Mouse (Mus musculus): Measurements from ENCODE around the gene Rnf6. TPM values are rescaled to one million over a fixed set of nuclear protein-coding genes. Genes with fewer than 3 reads are reported as not detected.

Gene Rnf6
- polyA plus RNA-seq, 1 experiment from 2014 or later, result 22.2 TPM

DNA sequence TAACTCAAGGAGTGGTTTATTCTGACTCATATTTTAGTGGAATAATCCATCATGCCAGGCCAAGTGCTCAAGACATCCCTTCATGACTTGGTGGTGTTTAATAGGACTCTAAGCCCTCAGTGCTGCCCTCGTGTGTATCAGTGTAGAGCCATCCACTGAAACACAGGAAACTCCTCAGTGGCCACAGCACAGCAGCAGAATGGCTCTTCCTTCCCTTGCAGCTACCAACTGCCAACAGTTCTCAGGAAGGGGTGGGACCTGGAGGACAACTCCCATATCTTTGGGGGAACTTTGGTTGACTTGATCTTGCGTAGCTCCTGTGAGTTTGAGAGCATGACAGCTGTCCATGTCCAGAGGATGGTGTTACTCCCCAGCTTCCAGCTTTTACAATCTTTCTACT lies 17.4 kb downstream of the Rnf6 start:
- H3K4me3 ChIP-seq (replicated peaks; ENCODE audit: low read length), result no peak overlapping the region
- H3K9me3 ChIP-seq (ENCODE audit: control insufficient read depth, low read length), result no peaks in the 10 kb centered on the region; the same call in 1 of the 2 replicates
- H3K36me3 ChIP-seq (replicated peaks; ENCODE audit: control insufficient read depth, insufficient read depth), result peaks cover 77% of the 10 kb centered on the region
- H3K9ac ChIP-seq, result no peak overlapping the region
- H3K27me3 ChIP-seq (ENCODE audit: control insufficient read depth, insufficient read depth, low read length), result no peaks in the 10 kb centered on the region
- H3K4me2 ChIP-seq (replicated peaks), result no peak overlapping the region
- 89% methylated on average over 2 of the region's 2 CpGs for WGBS
- H3K4me1 ChIP-seq (replicated peaks; ENCODE audit: control insufficient read depth, insufficient read depth, low read length), result no peaks in the 10 kb centered on the region
- ATAC-seq (ENCODE audit: low FRiP score) (no peak), DNase-seq (ENCODE audit: low spot score) (no peak)
- H3K27ac ChIP-seq, result no peak overlapping the region

- no peak overlapping the region for H3K4me2 ChIP-seq (replicated peaks)
- no peaks in the 10 kb centered on the region; the same call in 1 of the 2 replicates for H3K9me3 ChIP-seq (ENCODE audit: control insufficient read depth, low read length)
- no peak for ATAC-seq (ENCODE audit: low FRiP score)
- no peaks in the 10 kb centered on the region for H3K4me1 ChIP-seq (replicated peaks; ENCODE audit: control insufficient read depth, insufficient read depth, low read length)
- WGBS, result 99% methylated on average over 6 of the region's 6 CpGs
- no peak overlapping the region for H3K4me3 ChIP-seq (replicated peaks; ENCODE audit: low read length)
- H3K27ac ChIP-seq, result no peak overlapping the region
- H3K27me3 ChIP-seq (ENCODE audit: control insufficient read depth, insufficient read depth, low read length), result no peaks in the 10 kb centered on the region
- H3K9ac ChIP-seq, result no peak overlapping the region
- peaks cover 49% of the 10 kb centered on the region for H3K36me3 ChIP-seq (replicated peaks; ENCODE audit: control insufficient read depth, insufficient read depth)
- no peak for DNase-seq (ENCODE audit: low spot score)
These were observed 20.8 kb downstream of the Rnf6 start for GRCm38 (mm10) chr5:146200580-146200979.

- H3K9ac ChIP-seq, result no peak overlapping the region
- no peaks in the 10 kb centered on the region for H3K4me1 ChIP-seq (replicated peaks; ENCODE audit: control insufficient read depth, insufficient read depth, low read length)
These were observed 21.8 kb downstream of the Rnf6 start for GRCm38 (mm10) chr5:146199540-146199939.

DNA sequence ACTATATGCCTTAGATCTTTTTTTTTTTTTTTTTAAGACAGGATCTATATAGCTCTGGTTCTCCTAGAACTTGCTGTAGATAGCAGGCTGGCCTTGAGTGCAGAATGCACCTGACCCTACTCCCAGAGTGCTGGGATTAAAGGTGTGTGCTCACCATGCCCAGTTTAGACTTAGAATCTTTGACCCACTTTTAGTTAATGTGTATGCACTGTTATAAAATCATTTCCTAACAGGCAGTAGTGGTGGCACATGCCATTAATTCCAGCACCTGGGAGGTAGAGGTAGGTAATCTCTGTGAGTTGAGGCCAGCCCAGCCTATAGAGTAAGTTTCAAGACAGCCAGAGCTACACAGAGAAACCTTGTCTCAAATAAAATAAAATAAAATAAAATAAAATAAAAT lies 22.3 kb downstream of the Rnf6 start:
- no peak for ATAC-seq (ENCODE audit: low FRiP score)
- H3K9me3 ChIP-seq (ENCODE audit: control insufficient read depth, low read length), result peaks cover 5% of the 10 kb centered on the region; the same call in 1 of the 2 replicates
- H3K4me3 ChIP-seq (replicated peaks; ENCODE audit: low read length), result no peak overlapping the region
- peaks cover 34% of the 10 kb centered on the region for H3K36me3 ChIP-seq (replicated peaks; ENCODE audit: control insufficient read depth, insufficient read depth)
- H3K27me3 ChIP-seq (ENCODE audit: control insufficient read depth, insufficient read depth, low read length), result no peaks in the 10 kb centered on the region
- no peaks in the 10 kb centered on the region for H3K4me1 ChIP-seq (replicated peaks; ENCODE audit: control insufficient read depth, insufficient read depth, low read length)
- H3K9ac ChIP-seq, result no peak overlapping the region
- H3K27ac ChIP-seq, result no peak overlapping the region
- H3K4me2 ChIP-seq (replicated peaks), result no peak overlapping the region
- no peak for DNase-seq (ENCODE audit: low spot score)

More at GRCm38 (mm10) chr5:146199540-146199939, 21.8 kb downstream of the Rnf6 start:
- H3K9me3 ChIP-seq (ENCODE audit: control insufficient read depth, low read length), result peaks cover 3% of the 10 kb centered on the region; the same call in 1 of the 2 replicates
- H3K36me3 ChIP-seq (replicated peaks; ENCODE audit: control insufficient read depth, insufficient read depth), result peaks cover 39% of the 10 kb centered on the region
- H3K4me3 ChIP-seq (replicated peaks; ENCODE audit: low read length), result no peak overlapping the region
- ATAC-seq (ENCODE audit: low FRiP score), result no peak
- 83% methylated on average over 2 of the region's 2 CpGs for WGBS
- no peak overlapping the region for H3K27ac ChIP-seq
- no peak overlapping the region for H3K4me2 ChIP-seq (replicated peaks)
- no peak for DNase-seq (ENCODE audit: low spot score)
- no peaks in the 10 kb centered on the region for H3K27me3 ChIP-seq (ENCODE audit: control insufficient read depth, insufficient read depth, low read length)

DNA sequence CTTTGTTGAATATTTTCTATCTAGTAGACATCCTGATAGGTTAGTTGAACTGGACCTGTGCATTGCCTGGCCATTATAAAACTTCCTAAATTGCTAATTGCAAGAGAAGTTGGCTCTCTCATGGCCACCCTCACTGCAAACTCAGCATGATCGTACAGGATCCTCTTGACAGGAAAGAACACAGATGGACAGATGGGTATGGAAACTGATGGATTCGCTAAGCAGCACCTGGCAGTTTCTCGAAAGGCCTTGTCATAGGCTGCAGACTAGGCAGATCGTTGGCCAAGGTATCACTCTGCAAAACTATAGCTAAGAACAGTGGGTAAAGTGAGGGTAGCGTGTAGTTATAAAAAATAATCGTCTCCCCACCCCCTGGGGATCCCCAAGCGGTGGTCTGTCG lies 28.0 kb downstream of the Rnf6 start:
- 88% methylated on average over 8 of the region's 8 CpGs for WGBS
- ATAC-seq (ENCODE audit: low FRiP score), result no peak
- no peak overlapping the region for H3K4me2 ChIP-seq (replicated peaks)

DNA sequence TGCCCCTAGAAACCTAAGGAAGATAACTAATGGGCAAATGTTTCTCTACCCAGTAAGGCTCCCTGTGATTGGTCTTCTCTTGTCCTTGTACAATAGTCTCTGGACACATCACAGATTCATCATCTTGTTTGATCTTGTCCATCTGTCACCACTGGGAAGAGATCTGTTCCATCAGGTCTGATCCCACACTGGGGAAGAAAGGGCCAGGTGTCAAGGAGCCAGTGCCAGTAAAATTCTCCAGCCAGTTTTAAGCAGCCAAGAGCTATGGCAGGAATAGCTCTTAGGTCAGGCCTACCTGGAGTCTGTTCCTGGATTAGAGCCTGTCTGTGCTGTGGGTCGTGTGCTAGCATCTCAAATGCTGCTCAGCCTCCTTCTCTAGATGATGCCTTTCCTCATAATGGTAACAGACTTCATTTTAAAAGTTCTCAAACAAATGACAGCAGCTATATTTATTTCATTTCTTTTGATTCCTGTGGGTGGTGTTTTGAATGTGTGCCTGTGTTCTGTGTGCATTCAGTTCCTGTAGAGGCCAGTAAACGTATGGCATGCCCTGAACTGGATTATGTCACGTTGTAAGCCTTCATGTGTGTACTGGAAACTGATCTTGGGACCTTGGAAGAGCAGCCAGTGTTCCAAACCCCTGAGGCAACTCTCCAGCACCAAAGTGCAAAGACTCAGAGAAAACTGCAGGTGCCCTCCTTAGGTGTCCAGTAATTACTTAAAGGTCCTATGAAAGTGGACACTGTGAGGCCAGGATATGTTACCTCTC lies 30.7 kb downstream of the Rnf6 start:
- no peaks in the 10 kb centered on the region for H3K4me1 ChIP-seq (replicated peaks; ENCODE audit: control insufficient read depth, insufficient read depth, low read length)
- WGBS, result 68% methylated on average over 3 of the region's 3 CpGs
- H3K9me3 ChIP-seq (ENCODE audit: control insufficient read depth, low read length), result 0 out of 2 replicates have a peak, but pooled peaks cover 11% of the 10 kb centered on the region
- H3K4me3 ChIP-seq (replicated peaks; ENCODE audit: low read length), result no peak overlapping the region
- ATAC-seq (ENCODE audit: low FRiP score) (no peak), DNase-seq (ENCODE audit: low spot score) (no peak)
- no peaks in the 10 kb centered on the region for H3K27me3 ChIP-seq (ENCODE audit: control insufficient read depth, insufficient read depth, low read length)
- H3K27ac ChIP-seq, result no peak overlapping the region
- H3K9ac ChIP-seq, result no peak overlapping the region
- no peaks in the 10 kb centered on the region for H3K36me3 ChIP-seq (replicated peaks; ENCODE audit: control insufficient read depth, insufficient read depth)
- no peak overlapping the region for H3K4me2 ChIP-seq (replicated peaks)

More for the DNA sequence above, 28.0 kb downstream of the Rnf6 start:
- H3K4me3 ChIP-seq (replicated peaks; ENCODE audit: low read length), result no peak overlapping the region
- no peaks in the 10 kb centered on the region for H3K4me1 ChIP-seq (replicated peaks; ENCODE audit: control insufficient read depth, insufficient read depth, low read length)
- no peak overlapping the region for H3K9ac ChIP-seq
- H3K27ac ChIP-seq, result no peak overlapping the region
- no peaks in the 10 kb centered on the region for H3K27me3 ChIP-seq (ENCODE audit: control insufficient read depth, insufficient read depth, low read length)
- DNase-seq (ENCODE audit: low spot score), result no peak
- H3K36me3 ChIP-seq (replicated peaks; ENCODE audit: control insufficient read depth, insufficient read depth), result 0 out of 2 replicates have a peak, but pooled peaks cover 6% of the 10 kb centered on the region
- 0 out of 2 replicates have a peak, but pooled peaks cover 11% of the 10 kb centered on the region for H3K9me3 ChIP-seq (ENCODE audit: control insufficient read depth, low read length)

- 72% methylated on average over 4 of the region's 4 CpGs for WGBS
- no peak overlapping the region for H3K4me3 ChIP-seq (replicated peaks; ENCODE audit: low read length)
- no peak for ATAC-seq (ENCODE audit: low FRiP score)
- no peak overlapping the region for H3K27ac ChIP-seq
- DNase-seq (ENCODE audit: low spot score), result no peak
- no peaks in the 10 kb centered on the region for H3K4me1 ChIP-seq (replicated peaks; ENCODE audit: control insufficient read depth, insufficient read depth, low read length)
- no peak overlapping the region for H3K9ac ChIP-seq
- no peaks in the 10 kb centered on the region for H3K36me3 ChIP-seq (replicated peaks; ENCODE audit: control insufficient read depth, insufficient read depth)
- no peak overlapping the region for H3K4me2 ChIP-seq (replicated peaks)
- 0 out of 2 replicates have a peak, but pooled peaks cover 11% of the 10 kb centered on the region for H3K9me3 ChIP-seq (ENCODE audit: control insufficient read depth, low read length)
- no peaks in the 10 kb centered on the region for H3K27me3 ChIP-seq (ENCODE audit: control insufficient read depth, insufficient read depth, low read length)
These were observed 31.3 kb downstream of the Rnf6 start for GRCm38 (mm10) chr5:146190093-146190492.

DNA sequence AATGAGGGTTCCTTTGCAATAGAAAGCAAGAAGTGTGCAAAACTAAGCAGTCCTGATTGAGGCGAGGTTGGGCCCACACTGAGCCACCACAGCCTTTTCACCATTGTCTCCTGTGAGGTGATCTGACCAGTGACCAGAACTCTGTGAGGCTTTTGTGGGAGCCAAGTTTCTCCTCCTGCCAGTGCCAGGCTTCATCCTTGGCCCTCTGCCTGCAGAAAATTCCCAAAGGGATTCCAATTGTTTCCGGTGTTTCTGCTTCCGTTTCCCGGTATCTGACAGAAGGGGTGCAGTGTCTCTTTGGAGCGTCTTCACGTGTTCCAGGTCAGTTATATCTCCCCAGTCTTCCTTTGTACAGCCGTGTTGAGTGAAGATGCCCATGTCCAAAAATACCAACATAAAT lies 32.6 kb downstream of the Rnf6 start:
- WGBS, result 82% methylated on average over 7 of the region's 7 CpGs
- H3K27ac ChIP-seq, result no peak overlapping the region

GRCm38 (mm10) chr5:146188144-146188543 lies 33.2 kb downstream of the Rnf6 start:
- no peaks in the 10 kb centered on the region for H3K36me3 ChIP-seq (replicated peaks; ENCODE audit: control insufficient read depth, insufficient read depth)
- no peak overlapping the region for H3K27ac ChIP-seq
- WGBS, result 91% methylated on average over 1 of the region's 1 CpGs
- DNase-seq (ENCODE audit: low spot score) (no peak), ATAC-seq (ENCODE audit: low FRiP score) (no peak)
- H3K4me3 ChIP-seq (replicated peaks; ENCODE audit: low read length), result no peak overlapping the region
- H3K27me3 ChIP-seq (ENCODE audit: control insufficient read depth, insufficient read depth, low read length), result no peaks in the 10 kb centered on the region
- H3K9me3 ChIP-seq (ENCODE audit: control insufficient read depth, low read length), result no peaks in the 10 kb centered on the region
- no peaks in the 10 kb centered on the region for H3K4me1 ChIP-seq (replicated peaks; ENCODE audit: control insufficient read depth, insufficient read depth, low read length)
- no peak overlapping the region for H3K9ac ChIP-seq
- H3K4me2 ChIP-seq (replicated peaks), result no peak overlapping the region

More for the DNA sequence above, 32.6 kb downstream of the Rnf6 start:
- Histone ChIP-seq H3K4me3 (replicated peaks; ENCODE audit: low read length) (no peak overlapping the region), H3K4me2 (replicated peaks) (no peak overlapping the region), H3K9me3 (ENCODE audit: control insufficient read depth, low read length) (0 out of 2 replicates have a peak, but pooled peaks cover 3% of the 10 kb centered on the region), H3K27me3 (ENCODE audit: control insufficient read depth, insufficient read depth, low read length) (no peaks in the 10 kb centered on the region), H3K36me3 (replicated peaks; ENCODE audit: control insufficient read depth, insufficient read depth) (no peaks in the 10 kb centered on the region), H3K4me1 (replicated peaks; ENCODE audit: control insufficient read depth, insufficient read depth, low read length) (no peaks in the 10 kb centered on the region), H3K9ac (no peak overlapping the region)
- ATAC-seq (ENCODE audit: low FRiP score) (no peak), DNase-seq (ENCODE audit: low spot score) (no peak)

All from hindbrain, embryonic 14.5 days (tissue).